Mouse (Mus musculus) small intestine, adult 2 months (tissue): ENCODE results near the gene Idh2. TPM values are rescaled to one million over a fixed set of nuclear protein-coding genes. Genes with fewer than 3 reads are reported as not detected.

Experiments used
- H3K27ac ChIP-seq: fragments of 200-500 bp; 2 replicates; pipeline ENCODE4 v1.5.1; 2012; ENCODE audit warnings: low read depth, low read length, control low read depth, inconsistent platforms; ENCODE audit not compliant: insufficient read depth
- H3K27me3 ChIP-seq: fragments of 200-500 bp; 2 replicates; pipeline ENCODE4 v1.6.1; 2012; ENCODE audit warnings: mild to moderate bottlenecking, moderate library complexity, low read length, inconsistent platforms; ENCODE audit not compliant: control insufficient read depth, insufficient read depth
- H3K36me3 ChIP-seq: fragments of 200-500 bp; 2 replicates; pipeline ENCODE4 v1.6.1; 2012; ENCODE audit warnings: mild to moderate bottlenecking, low read length, control low read depth, inconsistent platforms; ENCODE audit not compliant: control insufficient read depth, insufficient read depth
- H3K4me1 ChIP-seq: fragments of 200-500 bp; 2 replicates; pipeline ENCODE4 v1.6.1; 2012; ENCODE audit warnings: low read length, inconsistent platforms, mixed read lengths; ENCODE audit not compliant: control insufficient read depth, insufficient read depth, insufficient read length
- H3K4me3 ChIP-seq: fragments of 200-500 bp; 2 replicates; pipeline ENCODE4 v1.5.1; 2012; ENCODE audit warnings: low read depth, mild to moderate bottlenecking, control low read depth, inconsistent platforms, low read length, moderate library complexity
- CTCF ChIP-seq: fragments of 200-500 bp; IDR thresholded peaks from 2 replicates; pipeline ENCODE4 v1.5.1; 2012; ENCODE audit warnings: low read depth, mild to moderate bottlenecking, control low read depth, inconsistent platforms, low read length, moderate library complexity, mixed read lengths; ENCODE audit not compliant: insufficient replicate concordance, insufficient read length; ENCODE audit errors: extremely low read depth
- POLR2A ChIP-seq: fragments of 200-500 bp; IDR thresholded peaks from 2 replicates; pipeline ENCODE4 v1.6.1; 2012; ENCODE audit warnings: low read depth, mild to moderate bottlenecking, control low read depth, inconsistent platforms, low read length, moderate library complexity
- WGBS: fragments of 180-500 bp; shearing (Covaris S2); methylation state at CpG from one replicate; pipeline ENCODE4 v1.1.7; 2018; 5-methylcytosine and 5-hydroxymethylcytosine counted together
- polyA plus RNA-seq: library from polyadenylated mRNA; depleted of rRNA; stranded (reverse); fragments of >200 nt; gene quantifications from 2 replicates; pipeline ENCODE4 v1.2.3, GENCODE M21; 2012

The Idh2 gene
- polyA plus RNA-seq, 1 experiment, result 82.3 TPM

GRCm38 (mm10) chr7:80078792-80079301 is 36.3 kb downstream of the Idh2 start:
- Histone ChIP-seq H3K27me3 (no peaks in the 10 kb centered on the region), H3K4me3 (0 out of 2 replicates have a peak overlapping the region, but pooled peaks have one; percentile 5), H3K4me1 (peaks cover 49% of the 10 kb centered on the region), H3K36me3 (peaks cover 23% of the 10 kb centered on the region), H3K27ac (peak overlapping the region; percentile 90)
- 20% methylated on average over 14 of the region's 14 CpGs for WGBS
- TF ChIP-seq POLR2A (no peak), CTCF (no peak)

GRCm38 (mm10) chr7:80077801-80078200 is 37.4 kb downstream of the Idh2 start:
- peak overlapping the region; percentile 90 for H3K27ac ChIP-seq

DNA sequence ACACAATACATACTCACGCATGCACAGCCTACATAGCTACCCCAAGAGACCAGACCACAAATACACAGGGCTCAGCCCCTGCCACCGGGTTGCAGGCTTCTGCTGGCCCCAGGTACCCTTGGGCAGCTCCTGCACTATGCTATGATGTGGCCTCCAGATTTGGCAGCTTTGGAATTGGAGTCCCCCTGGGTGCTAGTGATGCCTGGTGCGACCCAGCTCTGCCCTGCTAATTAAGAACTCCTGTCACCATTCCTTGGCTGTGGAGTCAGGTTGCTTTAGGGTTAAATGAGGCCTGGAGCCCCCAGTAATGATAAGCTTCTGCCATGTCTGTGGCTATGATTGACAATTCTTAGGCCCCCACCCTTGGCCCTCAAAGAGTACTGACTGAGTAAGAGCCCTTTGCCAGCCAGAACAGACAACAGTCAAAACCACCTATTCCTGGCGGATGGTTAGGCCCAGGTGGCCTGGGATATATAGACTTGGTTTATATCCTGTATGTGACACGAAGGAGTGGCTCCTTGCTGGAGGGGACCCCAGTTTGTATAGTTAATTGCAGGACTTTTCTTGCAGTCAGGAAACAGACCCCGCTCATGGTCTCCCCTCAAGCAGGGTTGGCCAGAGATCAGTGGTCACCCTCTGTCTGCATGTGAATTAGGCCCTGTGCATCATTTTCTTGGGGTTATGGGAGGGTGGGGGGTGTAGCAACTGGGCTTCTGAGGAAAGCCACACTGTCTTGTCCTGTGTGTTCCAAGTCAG is 38.1 kb downstream of the Idh2 start:
- Histone ChIP-seq H3K4me1 (peaks cover 63% of the 10 kb centered on the region), H3K4me3 (no peak overlapping the region), H3K27ac (peak overlapping the region; percentile 90), H3K36me3 (peaks cover 13% of the 10 kb centered on the region), H3K27me3 (no peaks in the 10 kb centered on the region)
- TF ChIP-seq POLR2A, result no peak
- WGBS, result 90% methylated on average over 6 of the region's 6 CpGs

More at GRCm38 (mm10) chr7:80077801-80078200, 37.4 kb downstream of the Idh2 start:
- Histone ChIP-seq H3K36me3 (peaks cover 19% of the 10 kb centered on the region), H3K4me1 (peaks cover 58% of the 10 kb centered on the region), H3K4me3 (no peak overlapping the region), H3K27me3 (no peaks in the 10 kb centered on the region)
- WGBS, result 20% methylated on average over 9 of the region's 9 CpGs
- TF ChIP-seq CTCF, result no peak
- TF ChIP-seq POLR2A, result no peak

GRCm38 (mm10) chr7:80075946-80076583 is 39.1 kb downstream of the Idh2 start:
- Histone ChIP-seq H3K36me3 (peaks cover 2% of the 10 kb centered on the region), H3K27ac (peak overlapping the region; percentile 96; the same call in 1 of the 2 replicates), H3K4me1 (peaks cover 63% of the 10 kb centered on the region), H3K27me3 (no peaks in the 10 kb centered on the region), H3K4me3 (no peak overlapping the region)
- TF ChIP-seq CTCF (no peak), POLR2A (no peak)
- 80% methylated on average over 4 of the region's 4 CpGs for WGBS

GRCm38 (mm10) chr7:80074921-80075441 is 40.2 kb downstream of the Idh2 start:
- H3K36me3 ChIP-seq, result peaks cover 2% of the 10 kb centered on the region; the same call in 1 of the 2 replicates
- peak overlapping the region; percentile 96 for H3K27ac ChIP-seq
- WGBS, result 16% methylated on average over 5 of the region's 5 CpGs
- peaks cover 70% of the 10 kb centered on the region for H3K4me1 ChIP-seq
- no peaks in the 10 kb centered on the region for H3K27me3 ChIP-seq
- TF ChIP-seq POLR2A (no peak), CTCF (peak; percentile 22; the same call in 1 of the 2 replicates)
- peak overlapping the region; percentile 30; the same call in 1 of the 2 replicates for H3K4me3 ChIP-seq

- Histone ChIP-seq H3K27me3 (no peaks in the 10 kb centered on the region), H3K36me3 (peaks cover 2% of the 10 kb centered on the region; the same call in 1 of the 2 replicates), H3K4me3 (no peak overlapping the region), H3K27ac (peak overlapping the region; percentile 96), H3K4me1 (peaks cover 73% of the 10 kb centered on the region)
- TF ChIP-seq CTCF (no peak), POLR2A (no peak)
- WGBS, result 30% methylated on average over 8 of the region's 8 CpGs
Measured at GRCm38 (mm10) chr7:80073506-80073905, 41.7 kb downstream of the Idh2 start.

GRCm38 (mm10) chr7:80072297-80072696 is 42.9 kb downstream of the Idh2 start:
- 93% methylated on average over 6 of the region's 6 CpGs for WGBS
- Histone ChIP-seq H3K4me3 (no peak overlapping the region), H3K27me3 (no peaks in the 10 kb centered on the region), H3K4me1 (peaks cover 64% of the 10 kb centered on the region), H3K27ac (no peak overlapping the region), H3K36me3 (peaks cover 2% of the 10 kb centered on the region; the same call in 1 of the 2 replicates)
- no peak for TF ChIP-seq CTCF
- no peak for TF ChIP-seq POLR2A
